Mouse (Mus musculus) limb, embryonic 12.5 days (tissue): ENCODE measurements around the gene Olfr1413. TPM values are rescaled to one million over a fixed set of nuclear protein-coding genes. Genes with fewer than 3 reads are reported as not detected.

Experiments used
- ATAC-seq: fragments of 200-750 bp; cut with Nextera tagmentation; 2 replicates; pipeline ENCODE4 v1.8.0; 2017; ENCODE audit warnings: low read depth, moderate TSS enrichment; ENCODE audit not compliant: insufficient number of reproducible peaks, insufficient read depth, low FRiP score, low TSS enrichment
- H3K27ac ChIP-seq: fragments of 300-500 bp; sonication (generic); 2 replicates; pipeline ENCODE4 v1.5.1; 2016; ENCODE audit warnings: mild to moderate bottlenecking, moderate library complexity
- H3K27me3 ChIP-seq: fragments of 300-500 bp; sonication (generic); 2 replicates; pipeline ENCODE4 v1.6.1; 2016; ENCODE audit warnings: mild to moderate bottlenecking, moderate library complexity
- H3K36me3 ChIP-seq: fragments of 300-500 bp; sonication (generic); 2 replicates; pipeline ENCODE4 v1.6.1; 2016; ENCODE audit warnings: mild to moderate bottlenecking, moderate library complexity
- H3K4me1 ChIP-seq: fragments of 300-500 bp; sonication (generic); replicated peaks from 2 replicates; pipeline ENCODE4 v1.6.1; 2016
- H3K4me2 ChIP-seq: fragments of 300-500 bp; sonication (generic); 2 replicates; pipeline ENCODE4 v1.6.1; 2016; ENCODE audit warnings: mild to moderate bottlenecking, moderate library complexity
- H3K4me3 ChIP-seq: fragments of 300-500 bp; sonication (generic); replicated peaks from 2 replicates; pipeline ENCODE4 v1.5.1; 2016; ENCODE audit warnings: mild to moderate bottlenecking
- H3K9ac ChIP-seq: fragments of 300-500 bp; sonication (generic); replicated peaks from 2 replicates; pipeline ENCODE4 v1.6.1; 2016; ENCODE audit warnings: mild to moderate bottlenecking, moderate library complexity
- H3K9me3 ChIP-seq: fragments of 300-500 bp; sonication (generic); 2 replicates; pipeline ENCODE4 v1.6.1; 2016; ENCODE audit warnings: mild to moderate bottlenecking, moderate library complexity
- WGBS: fragments of 180-500 bp; shearing (Covaris S2); methylation state at CpG from one replicate; pipeline ENCODE4 v1.1.7; 2016; 5-methylcytosine and 5-hydroxymethylcytosine counted together
- polyA plus RNA-seq: library from polyadenylated mRNA; unstranded; fragments of >200 nt; fragmentation: Nextera tagmentation; extraction: Ambion mirVana; gene quantifications from 2 replicates; pipeline ENCODE4 v1.2.1, GENCODE M21; 2016

The Olfr1413 gene
- polyA plus RNA-seq, 1 experiment from 2014 or later, result not detected

GRCm38 (mm10) chr1:92613175-92613574 lies 42.1 kb downstream of the Olfr1413 start:
- Histone ChIP-seq H3K27ac (no peak overlapping the region), H3K27me3 (peaks cover 13% of the 10 kb centered on the region), H3K9me3 (no peaks in the 10 kb centered on the region), H3K9ac (no peak overlapping the region), H3K4me2 (no peak overlapping the region), H3K36me3 (no peaks in the 10 kb centered on the region), H3K4me1 (no peaks in the 10 kb centered on the region), H3K4me3 (no peak overlapping the region)
- ATAC-seq, result no peak
- WGBS, result 54% methylated on average over 4 of the region's 4 CpGs

DNA sequence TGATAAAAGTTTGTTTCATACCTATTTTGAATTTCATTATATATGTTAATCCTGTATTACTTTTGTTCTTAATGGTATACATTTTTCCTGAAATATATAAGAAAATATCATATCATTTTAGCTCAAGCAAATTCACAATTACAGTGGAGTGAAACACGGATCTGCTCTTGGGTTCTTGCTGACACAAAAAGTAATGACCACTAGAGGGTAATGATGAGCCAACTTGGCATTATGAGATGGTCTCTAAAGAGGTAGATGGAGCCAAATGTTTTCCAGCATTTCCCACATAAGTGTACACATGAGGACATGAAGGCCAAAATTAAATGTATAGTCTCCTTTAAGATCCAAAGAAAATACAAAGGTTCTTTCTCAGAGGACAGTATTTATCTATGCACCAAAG lies 43.4 kb downstream of the Olfr1413 start:
- H3K4me2 ChIP-seq, result no peak overlapping the region
- H3K9me3 ChIP-seq, result no peaks in the 10 kb centered on the region
- no peak for ATAC-seq
- H3K4me1 ChIP-seq, result no peaks in the 10 kb centered on the region
- no peaks in the 10 kb centered on the region for H3K36me3 ChIP-seq
- no peak overlapping the region for H3K27ac ChIP-seq
- no peak overlapping the region for H3K9ac ChIP-seq
- H3K4me3 ChIP-seq, result no peak overlapping the region
- H3K27me3 ChIP-seq, result peaks cover 13% of the 10 kb centered on the region
- 32% methylated on average over 1 of the region's 1 CpGs for WGBS

DNA sequence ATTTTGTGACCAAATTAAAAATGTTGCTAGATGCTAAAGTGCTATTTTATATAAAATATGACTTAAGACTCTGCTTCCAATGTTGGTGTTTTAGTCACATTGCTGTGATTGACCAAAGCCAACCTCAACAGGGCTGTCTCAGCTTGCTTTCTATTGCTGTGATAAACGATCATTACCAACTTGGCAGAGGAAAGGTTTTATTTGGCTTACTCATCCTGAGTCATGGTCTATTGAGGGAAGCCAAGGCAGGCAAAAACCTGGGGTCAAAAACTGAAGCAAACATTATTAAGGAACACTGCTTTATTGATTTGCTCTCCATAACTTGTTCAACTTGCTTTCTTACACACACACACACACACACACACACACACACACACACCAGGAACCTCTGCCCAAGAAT lies 44.9 kb downstream of the Olfr1413 start:
- Histone ChIP-seq H3K27me3 (peaks cover 20% of the 10 kb centered on the region; the same call in 1 of the 2 replicates), H3K4me3 (no peak overlapping the region), H3K9me3 (no peaks in the 10 kb centered on the region), H3K27ac (no peak overlapping the region), H3K4me1 (no peaks in the 10 kb centered on the region), H3K9ac (no peak overlapping the region), H3K4me2 (no peak overlapping the region), H3K36me3 (no peaks in the 10 kb centered on the region)
- WGBS, result 74% methylated on average over 1 of the region's 1 CpGs
- no peak for ATAC-seq

DNA sequence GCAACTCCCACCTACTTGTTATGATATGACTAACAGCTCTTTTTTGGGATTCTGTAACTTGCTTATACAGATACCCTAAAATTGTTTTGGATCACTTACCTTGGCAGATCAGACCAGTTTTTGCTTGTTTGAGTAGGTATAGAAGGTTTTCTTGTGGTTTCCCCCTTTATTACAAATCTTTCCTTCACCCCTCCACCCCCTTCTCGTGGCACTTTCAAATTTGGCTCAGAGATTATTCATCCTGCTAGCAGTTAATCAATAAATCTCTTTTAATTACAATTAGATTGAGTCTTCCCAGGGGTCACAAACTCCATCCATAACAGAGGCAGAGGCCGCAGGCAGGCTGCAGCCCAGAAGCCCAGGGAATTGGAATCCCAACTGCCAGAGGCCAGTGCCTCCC lies 46.4 kb downstream of the Olfr1413 start, which contains the start of gene Olfr12:
TSS of gene Olfr12 (plus strand) at position 301 of the 400 bp plus-strand sequence.
- Histone ChIP-seq H3K4me1 (no peaks in the 10 kb centered on the region), H3K27me3 (peaks cover 12% of the 10 kb centered on the region; the same call in 1 of the 2 replicates), H3K36me3 (no peaks in the 10 kb centered on the region), H3K4me2 (no peak within 1 kb of the TSS), H3K4me3 (no peak within 1 kb of the TSS), H3K9ac (no peak within 1 kb of the TSS), H3K9me3 (no peaks in the 10 kb centered on the region), H3K27ac (no peak within 1 kb of the TSS)
- no peak for ATAC-seq
- WGBS, result 44% methylated on average over 2 of the region's 2 CpGs

DNA sequence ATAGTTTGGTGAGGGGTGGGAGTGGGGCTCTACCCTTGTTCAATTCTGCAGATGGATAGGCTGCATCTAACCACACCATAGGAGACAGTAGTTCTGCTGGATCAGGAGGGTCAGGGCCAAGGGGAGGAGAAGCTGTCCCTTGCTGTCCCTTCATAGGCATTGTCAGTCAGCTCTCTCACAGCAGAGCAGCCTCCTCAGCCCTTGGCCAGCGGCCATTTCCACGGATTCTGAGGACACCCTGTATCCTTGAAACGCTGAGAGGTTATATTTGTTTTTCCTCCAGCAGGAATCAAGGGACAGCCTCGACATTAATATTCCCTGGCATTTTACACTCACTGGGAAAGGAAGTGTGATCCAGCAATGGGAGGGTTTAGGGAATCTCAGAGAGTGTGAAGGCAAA lies 47.2 kb downstream of the Olfr1413 start:
- no peak for ATAC-seq
- Histone ChIP-seq H3K27me3 (peaks cover 12% of the 10 kb centered on the region; the same call in 1 of the 2 replicates), H3K9ac (no peak overlapping the region), H3K4me3 (no peak overlapping the region), H3K27ac (no peak overlapping the region), H3K9me3 (no peaks in the 10 kb centered on the region), H3K4me2 (no peak overlapping the region), H3K36me3 (no peaks in the 10 kb centered on the region), H3K4me1 (no peaks in the 10 kb centered on the region)
- 73% methylated on average over 4 of the region's 4 CpGs for WGBS

Other genes starting within 250 kb of the Olfr1413 start
- 248 and 257 TPM in 2 replicates for gene Ndufa10, start 97.5 kb upstream of the Olfr1413 start, polyA plus RNA-seq
- not detected in 2 replicates for gene Olfr1416, start 86.2 kb upstream of the Olfr1413 start, polyA plus RNA-seq
- gene Olfr1415, start 75.2 kb upstream of the Olfr1413 start, polyA plus RNA-seq, result not detected in 2 replicates
- not detected in 2 replicates for gene Olfr1414, start 52.7 kb upstream of the Olfr1413 start, polyA plus RNA-seq
- not detected in 2 replicates for gene Olfr1412, start 14.5 kb downstream of the Olfr1413 start, polyA plus RNA-seq
- gene Olfr1411, start 23.1 kb downstream of the Olfr1413 start, polyA plus RNA-seq, result not detected in 2 replicates
- gene Olfr1410, start 34.5 kb downstream of the Olfr1413 start, polyA plus RNA-seq, result not detected in 2 replicates
- gene Olfr12, start 46.5 kb downstream of the Olfr1413 start, polyA plus RNA-seq, result not detected in 2 replicates
- 362 and 363 TPM in 2 replicates for gene Cops9, start 70.7 kb downstream of the Olfr1413 start, polyA plus RNA-seq
- not detected in 2 replicates for gene Otos, start 77.5 kb downstream of the Olfr1413 start, polyA plus RNA-seq